Mouse (Mus musculus): Measurements from ENCODE around the gene Vdac2. TPM values are rescaled to one million over a fixed set of nuclear protein-coding genes. Genes with fewer than 3 reads are reported as not detected.

The Vdac2 gene
- total and polyA plus RNA-seq, 3 experiments: 268 to 475 (median 461) TPM

DNA sequence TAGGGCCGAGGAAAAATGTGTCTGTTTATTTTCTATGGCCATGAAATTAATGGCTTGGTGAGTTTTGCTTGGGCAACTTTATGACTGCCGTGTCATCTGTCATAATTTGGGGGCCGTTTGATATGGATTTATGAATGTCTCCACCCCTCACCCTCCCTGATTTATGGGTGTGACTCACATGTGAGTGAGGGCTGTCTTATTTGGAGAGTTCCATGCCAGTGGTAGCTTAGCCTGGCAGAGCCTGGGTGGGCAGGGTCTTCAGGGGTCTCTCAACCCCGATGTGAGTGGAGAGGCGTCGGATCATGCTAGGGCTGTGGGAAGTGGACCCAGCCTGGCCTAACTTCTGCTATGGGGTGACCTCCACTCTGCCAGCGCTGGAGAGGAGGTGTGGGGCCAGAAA lies 41.8 kb downstream of the Vdac2 start:
- dilution Hi-C loops (cut with MboI; ENCODE audit: extremely low pct_ligation_motif_present, extremely low pct_unique_long_range_greater_than_20kb, low sequenced_read_pairs) (no loop called here), in situ Hi-C loops (cut with MboI; ENCODE audit: low pct_ligation_motif_present, low pct_unique_long_range_greater_than_20kb, low sequenced_read_pairs) (no loop called here)
- H3K9me3 ChIP-seq (replicated peaks; ENCODE audit: low read length): no peaks in the 10 kb centered on the region

DNA sequence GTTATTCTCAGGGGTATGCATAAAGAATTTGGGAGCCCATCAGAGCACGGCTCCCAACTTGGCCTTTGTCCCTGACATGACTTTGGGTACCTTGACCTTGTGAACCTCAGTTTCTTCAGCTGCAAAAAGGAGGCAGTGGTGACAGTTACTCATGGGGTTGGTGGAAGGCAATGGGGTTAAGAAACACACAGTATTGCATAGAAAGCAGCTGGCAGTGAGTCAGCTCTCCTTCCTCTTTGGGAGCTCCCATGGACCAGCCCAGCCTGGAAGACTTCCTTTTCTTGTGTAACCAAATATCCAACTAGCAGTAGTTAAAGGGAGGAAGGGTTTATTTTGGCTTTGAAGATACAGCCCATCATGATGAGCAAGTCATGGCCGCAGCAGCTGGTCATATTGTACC lies 65.4 kb downstream of the Vdac2 start:
- Histone ChIP-seq H3K27me3 (replicated peaks) (no peaks in the 10 kb centered on the region), H3K4me2 (ENCODE audit: insufficient read depth, low read depth, poor library complexity, severe bottlenecking) (no peak overlapping the region), H3K79me2 (replicated peaks; ENCODE audit: control insufficient read depth, extremely low read depth, insufficient read depth, poor library complexity, severe bottlenecking) (no peaks in the 10 kb centered on the region), H3K9ac (ENCODE audit: insufficient read depth, low read depth) (no peak overlapping the region), H3K9me3 (replicated peaks; ENCODE audit: low read length) (no peaks in the 10 kb centered on the region), H3K27ac (ENCODE audit: insufficient read depth, low read depth) (no peak overlapping the region), H3K4me1 (ENCODE audit: control insufficient read depth in 1 of 2, insufficient read depth in 2 of 2) (no peaks in the 10 kb centered on the region), H3K4me3 (replicated peaks in 1 of 3; ENCODE audit: low read depth in 2 of 3, low read length in 2 of 3, poor library complexity in 1 of 3) (no peak overlapping the region), H3K36me3 (replicated peaks in 1 of 2; ENCODE audit: control insufficient read depth in 1 of 2, insufficient read depth in 1 of 2, low read length in 1 of 2) (no peaks in the 10 kb centered on the region)
- in situ Hi-C loops (cut with MboI; ENCODE audit: low pct_ligation_motif_present, low pct_unique_long_range_greater_than_20kb, low sequenced_read_pairs) (no loop called here), dilution Hi-C loops (cut with MboI; ENCODE audit: extremely low pct_ligation_motif_present, extremely low pct_unique_long_range_greater_than_20kb, low sequenced_read_pairs) (no loop called here)
- DNase-seq (ENCODE audit: extremely low read depth): no peak
- TF ChIP-seq JUND (conservative IDR thresholded peaks at IDR 0.05; ENCODE audit: low read depth, low read length): no peak
- no peak for TF ChIP-seq ETS1 (conservative IDR thresholded peaks at IDR 0.05; ENCODE audit: low read depth, low read length)
- TF ChIP-seq UBTF (IDR thresholded peaks at IDR 0.05; ENCODE audit: low read depth, low read length): no peak
- TF ChIP-seq MYC (IDR thresholded peaks at IDR 0.05; ENCODE audit: low read depth, low read length): no peak
- no peak for TF ChIP-seq CTCF (conservative IDR thresholded peaks at IDR 0.05 in 1 of 2, IDR thresholded peaks at IDR 0.05 in 1 of 2; ENCODE audit: low read depth in 2 of 2, low read length in 2 of 2)
- no peak for TF ChIP-seq JUN (IDR thresholded peaks at IDR 0.05; ENCODE audit: insufficient read depth, low read depth, low read length)
- TF ChIP-seq MEF2A (IDR thresholded peaks at IDR 0.05; ENCODE audit: borderline replicate concordance, low read depth, low read length): no peak
- TF ChIP-seq NRF1 (IDR thresholded peaks at IDR 0.05; ENCODE audit: low read depth, low read length): no peak
- no peak for TF ChIP-seq ZMIZ1 (IDR thresholded peaks at IDR 0.05; ENCODE audit: low read depth, low read length)
- TF ChIP-seq ELF1 (IDR thresholded peaks at IDR 0.05; ENCODE audit: low read depth, low read length): no peak
- no peak for TF ChIP-seq RCOR1 (conservative IDR thresholded peaks at IDR 0.05; ENCODE audit: low read depth, low read length)
- no peak for TF ChIP-seq PAX5 (IDR thresholded peaks at IDR 0.05; ENCODE audit: low read length)
- TF ChIP-seq POLR2AphosphoS2 (IDR thresholded peaks at IDR 0.05; ENCODE audit: low read depth, low read length): no peak
- no peak for TF ChIP-seq MAZ (IDR thresholded peaks at IDR 0.05; ENCODE audit: low read depth, low read length)
- no peak for TF ChIP-seq USF2 (conservative IDR thresholded peaks at IDR 0.05; ENCODE audit: low read depth, low read length)

More for the DNA sequence above, 41.8 kb downstream of the Vdac2 start:
- H3K36me3 ChIP-seq (replicated peaks in 1 of 2; ENCODE audit: control insufficient read depth in 1 of 2, insufficient read depth in 1 of 2, low read length in 1 of 2): no peaks in the 10 kb centered on the region
- TF ChIP-seq TBP (conservative IDR thresholded peaks at IDR 0.05; ENCODE audit: low read depth, low read length) (no peak), ELF1 (IDR thresholded peaks at IDR 0.05; ENCODE audit: low read depth, low read length) (no peak), RAD21 (IDR thresholded peaks at IDR 0.05; ENCODE audit: low read depth, low read length) (no peak), SMC3 (IDR thresholded peaks at IDR 0.05; ENCODE audit: low read depth, low read length) (no peak), JUN (IDR thresholded peaks at IDR 0.05; ENCODE audit: insufficient read depth, low read depth, low read length) (no peak), POLR2AphosphoS2 (IDR thresholded peaks at IDR 0.05; ENCODE audit: low read depth, low read length) (no peak), ETS1 (conservative IDR thresholded peaks at IDR 0.05; ENCODE audit: low read depth, low read length) (no peak), TCF12 (IDR thresholded peaks at IDR 0.05; ENCODE audit: low read depth, low read length) (no peak), ZKSCAN1 (IDR thresholded peaks at IDR 0.05; ENCODE audit: borderline replicate concordance, low read depth, low read length) (no peak), POLR2A (IDR thresholded peaks at IDR 0.05; ENCODE audit: low read depth, low read length) (no peak), CTCF (conservative IDR thresholded peaks at IDR 0.05 in 1 of 2, IDR thresholded peaks at IDR 0.05 in 1 of 2; ENCODE audit: low read depth in 2 of 2, low read length in 2 of 2) (no peak), HCFC1 (IDR thresholded peaks at IDR 0.05; ENCODE audit: low read depth, low read length) (no peak), KAT2A (IDR thresholded peaks at IDR 0.05; ENCODE audit: insufficient replicate concordance, low read length) (no peak), SIN3A (IDR thresholded peaks at IDR 0.05; ENCODE audit: low read length) (no peak), USF2 (conservative IDR thresholded peaks at IDR 0.05; ENCODE audit: low read depth, low read length) (no peak), IRF4 (IDR thresholded peaks at IDR 0.05; ENCODE audit: low read depth, low read length) (no peak), USF1 (IDR thresholded peaks at IDR 0.05; ENCODE audit: low read depth, low read length) (no peak), BHLHE40 (IDR thresholded peaks at IDR 0.05; ENCODE audit: low read depth, low read length) (no peak), MAX (IDR thresholded peaks at IDR 0.05; ENCODE audit: low read length) (no peak)
- H3K4me3 ChIP-seq (replicated peaks in 1 of 3; ENCODE audit: low read depth in 2 of 3, low read length in 2 of 3, poor library complexity in 1 of 3): no peak overlapping the region
- H3K27me3 ChIP-seq (replicated peaks): no peaks in the 10 kb centered on the region
- H3K4me2 ChIP-seq (ENCODE audit: insufficient read depth, low read depth, poor library complexity, severe bottlenecking): no peak overlapping the region
- no peak overlapping the region for H3K27ac ChIP-seq (ENCODE audit: insufficient read depth, low read depth)
- no peak for DNase-seq (ENCODE audit: extremely low read depth)
- H3K4me1 ChIP-seq (ENCODE audit: control insufficient read depth in 1 of 2, insufficient read depth in 2 of 2): no peaks in the 10 kb centered on the region
- H3K79me2 ChIP-seq (replicated peaks; ENCODE audit: control insufficient read depth, extremely low read depth, insufficient read depth, poor library complexity, severe bottlenecking): no peaks in the 10 kb centered on the region
- no peak overlapping the region for H3K9ac ChIP-seq (ENCODE audit: insufficient read depth, low read depth)
